Mouse (Mus musculus) liver, postnatal 0 days (tissue): ENCODE results near the gene Adgrl2.

ENCODE experiments used
- CTCF ChIP-seq: sonication (generic); IDR thresholded peaks from 2 replicates; pipeline ENCODE4 v1.5.1; 2016; ENCODE audit warnings: antibody characterized with exemption, low read depth
- EP300 ChIP-seq: IDR thresholded peaks from 2 replicates; pipeline ENCODE4 v1.6.1; 2016; ENCODE audit warnings: antibody characterized with exemption, low read depth, mild to moderate bottlenecking

GRCm38 (mm10) chr3:148886956-148887355 lies 103.4 kb downstream of the Adgrl2 start:
- TF ChIP-seq CTCF (no peak), EP300 (no peak)
